Mouse (Mus musculus) midbrain, postnatal 0 days (tissue): ENCODE results near the gene Rora. TPM values are rescaled to one million over a fixed set of nuclear protein-coding genes. Genes with fewer than 3 reads are reported as not detected.
A peak's percentile ranks its signal among the peaks of the same experiment; 100 is the strongest.

Experiments
- ATAC-seq: fragments of 200-750 bp; cut with Nextera tagmentation; 2 replicates; pipeline ENCODE4 v1.8.0; 2017; ENCODE audit warnings: moderate number of reproducible peaks, mild to moderate bottlenecking, moderate TSS enrichment, moderate library complexity; ENCODE audit not compliant: low FRiP score
- DNase-seq: peaks from one replicate; pipeline ENCODE4 v3.0.0-alpha.2; 2015; ENCODE audit warnings: low spot score
- H3K27ac ChIP-seq: fragments of 300-500 bp; sonication (generic); 2 replicates; pipeline ENCODE4 v1.5.1; 2014; ENCODE audit warnings: low read depth, mild to moderate bottlenecking, low read length, mixed read lengths
- H3K27me3 ChIP-seq: fragments of 300-500 bp; sonication (generic); 2 replicates; pipeline ENCODE4 v1.6.1; 2014; ENCODE audit warnings: low read length, control low read depth, mixed read lengths; ENCODE audit not compliant: insufficient read depth
- H3K36me3 ChIP-seq: fragments of 300-500 bp; sonication (generic); 2 replicates; pipeline ENCODE4 v1.6.1; 2014; ENCODE audit warnings: low read length, control low read depth, mixed read lengths; ENCODE audit not compliant: insufficient read depth
- H3K4me1 ChIP-seq: fragments of 300-500 bp; sonication (generic); 2 replicates; pipeline ENCODE4 v1.6.1; 2014; ENCODE audit warnings: mild to moderate bottlenecking, control low read depth, antibody characterized with exemption, low read length, mixed read lengths; ENCODE audit not compliant: insufficient read depth
- H3K4me2 ChIP-seq: fragments of 300-500 bp; sonication (generic); 2 replicates; pipeline ENCODE4 v1.6.1; 2014; ENCODE audit warnings: low read depth, mild to moderate bottlenecking, low read length, mixed read lengths; ENCODE audit not compliant: poor library complexity, severe bottlenecking
- H3K4me3 ChIP-seq: fragments of 300-500 bp; sonication (generic); 2 replicates; pipeline ENCODE4 v1.5.1; 2014; ENCODE audit warnings: low read depth, mild to moderate bottlenecking, low read length, moderate library complexity
- H3K9ac ChIP-seq: fragments of 300-500 bp; sonication (generic); replicated peaks from 2 replicates; pipeline ENCODE4 v1.6.1; 2014; ENCODE audit warnings: mild to moderate bottlenecking, low read length, moderate library complexity, mixed read lengths; ENCODE audit not compliant: poor library complexity, severe bottlenecking
- H3K9me3 ChIP-seq: fragments of 300-500 bp; sonication (generic); 2 replicates; pipeline ENCODE4 v1.6.1; 2016; ENCODE audit warnings: low read length, control low read depth
- CTCF ChIP-seq: IDR thresholded peaks from 2 replicates; pipeline ENCODE4 v1.5.1; 2016; ENCODE audit warnings: antibody characterized with exemption, mild to moderate bottlenecking
- WGBS: fragments of 180-500 bp; shearing (Covaris S2); extraction: QIAGEN DNeasy Blood & Tissue Kit; methylation state at CpG from one replicate; pipeline ENCODE4 v1.1.7; 2014; 5-methylcytosine and 5-hydroxymethylcytosine counted together
- polyA plus RNA-seq: library from polyadenylated mRNA; unstranded; fragments of >200 nt; fragmentation: Nextera tagmentation; extraction: Ambion mirVana; gene quantifications from 2 replicates; pipeline ENCODE4 v1.2.1, GENCODE M21; 2015
- total RNA-seq: library from RNA; depleted of rRNA; stranded (reverse); fragments of >200 nt; gene quantifications from 2 replicates; pipeline ENCODE4 v1.2.3, GENCODE M21; 2014

Rora gene
- total and polyA plus RNA-seq, 2 experiments from 2014 or later, result 28.2 to 49.6 TPM

DNA sequence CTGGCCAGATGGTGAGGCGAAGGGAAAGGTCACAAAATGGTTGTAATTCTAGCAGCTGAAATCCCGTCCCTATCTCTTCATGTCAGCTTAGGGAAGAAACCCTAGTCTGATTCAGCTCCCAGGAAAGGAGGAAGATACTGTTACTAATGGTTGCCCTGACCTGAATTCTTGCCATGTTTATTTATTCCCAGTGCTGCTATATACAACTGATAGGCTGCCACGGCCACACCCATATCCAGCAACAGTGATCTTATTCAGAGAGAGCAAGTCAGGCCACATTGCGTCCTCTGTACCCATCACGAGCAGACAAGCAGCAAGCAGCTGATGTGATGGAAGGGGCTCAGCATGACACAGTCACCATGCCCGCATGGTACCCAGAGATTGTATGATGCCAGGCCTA is 150.6 kb downstream of the Rora start:
- Histone ChIP-seq H3K9ac (no peak overlapping the region), H3K27ac (no peak overlapping the region), H3K4me2 (no peak overlapping the region), H3K27me3 (no peaks in the 10 kb centered on the region), H3K9me3 (no peaks in the 10 kb centered on the region), H3K4me3 (no peak overlapping the region), H3K36me3 (no peaks in the 10 kb centered on the region), H3K4me1 (peaks cover 9% of the 10 kb centered on the region; the same call in 1 of the 2 replicates)
- ATAC-seq, result no peak
- DNase-seq, result no peak
- 82% methylated on average over 6 of the region's 6 CpGs for WGBS
- no peak for TF ChIP-seq CTCF

GRCm38 (mm10) chr9:68805776-68806175 is 152.2 kb downstream of the Rora start:
- no peak overlapping the region for H3K4me2 ChIP-seq
- no peak for DNase-seq
- 56% methylated on average over 5 of the region's 5 CpGs for WGBS

DNA sequence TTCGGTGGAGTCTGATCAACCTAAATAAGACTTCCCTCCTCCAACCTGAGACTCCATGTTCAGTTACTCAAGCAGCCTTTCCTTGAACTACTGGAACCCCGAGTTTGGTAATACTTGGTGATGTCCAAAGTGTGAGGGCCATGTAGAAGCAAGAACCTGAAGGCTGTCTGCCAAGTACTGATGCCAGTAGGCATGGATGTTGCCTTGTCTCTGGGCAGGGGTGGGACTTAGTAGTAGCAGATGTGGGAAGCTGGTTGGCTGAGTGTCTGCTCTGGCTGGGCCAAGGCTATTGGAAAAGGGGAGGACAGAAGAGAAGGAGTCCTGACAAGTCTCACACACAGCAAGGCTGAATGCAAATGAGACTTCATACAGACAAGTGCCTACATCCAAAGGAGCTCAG is 154.1 kb downstream of the Rora start:
- ATAC-seq (no peak), DNase-seq (no peak)
- H3K4me1 ChIP-seq, result peaks cover 9% of the 10 kb centered on the region; the same call in 1 of the 2 replicates
- H3K27ac ChIP-seq, result no peak overlapping the region
- no peak overlapping the region for H3K9ac ChIP-seq
- no peak overlapping the region for H3K4me2 ChIP-seq
- no peaks in the 10 kb centered on the region for H3K36me3 ChIP-seq
- no peaks in the 10 kb centered on the region for H3K27me3 ChIP-seq
- no peaks in the 10 kb centered on the region for H3K9me3 ChIP-seq
- TF ChIP-seq CTCF, result no peak
- H3K4me3 ChIP-seq, result no peak overlapping the region
- WGBS, result 90% methylated on average over 2 of the region's 2 CpGs

More at GRCm38 (mm10) chr9:68805776-68806175, 152.2 kb downstream of the Rora start:
- Histone ChIP-seq H3K27me3 (no peaks in the 10 kb centered on the region), H3K36me3 (no peaks in the 10 kb centered on the region), H3K27ac (peak overlapping the region; percentile 34), H3K4me3 (no peak overlapping the region), H3K4me1 (peaks cover 9% of the 10 kb centered on the region; the same call in 1 of the 2 replicates), H3K9ac (no peak overlapping the region), H3K9me3 (no peaks in the 10 kb centered on the region)
- ATAC-seq, result no peak
- TF ChIP-seq CTCF, result no peak; the same call in 1 of the 2 replicates

GRCm38 (mm10) chr9:68809536-68809935 is 155.9 kb downstream of the Rora start:
- 84% methylated on average over 5 of the region's 5 CpGs for WGBS
- H3K4me1 ChIP-seq, result peaks cover 9% of the 10 kb centered on the region; the same call in 1 of the 2 replicates
- H3K27ac ChIP-seq, result no peak overlapping the region
- TF ChIP-seq CTCF, result no peak
- H3K9me3 ChIP-seq, result no peaks in the 10 kb centered on the region
- no peak overlapping the region for H3K9ac ChIP-seq
- no peaks in the 10 kb centered on the region for H3K36me3 ChIP-seq
- no peak for DNase-seq
- H3K4me2 ChIP-seq, result no peak overlapping the region
- no peaks in the 10 kb centered on the region for H3K27me3 ChIP-seq
- no peak for ATAC-seq
- no peak overlapping the region for H3K4me3 ChIP-seq

DNA sequence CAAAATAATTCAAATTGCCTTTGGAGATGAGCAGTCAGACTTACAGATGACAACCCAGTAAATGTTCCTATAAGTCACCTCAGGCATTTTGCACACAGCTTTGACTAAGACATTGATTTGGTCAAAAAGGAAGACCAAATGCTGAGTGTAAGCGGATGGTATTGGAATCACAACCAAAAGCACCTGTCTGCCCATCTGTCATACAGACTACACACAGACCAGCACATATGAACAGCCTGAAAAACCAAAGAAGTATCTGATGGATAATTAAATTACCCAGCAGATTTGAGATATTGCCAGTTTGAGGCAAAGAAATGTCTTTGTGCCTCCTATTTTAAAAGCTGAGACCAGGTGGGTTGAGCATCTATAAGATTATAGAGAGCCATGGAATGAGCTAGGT is 161.1 kb downstream of the Rora start:
- no peak for TF ChIP-seq CTCF
- no peak overlapping the region for H3K9ac ChIP-seq
- H3K27ac ChIP-seq, result no peak overlapping the region
- ATAC-seq (no peak), DNase-seq (no peak)
- H3K4me2 ChIP-seq, result no peak overlapping the region
- no peak overlapping the region for H3K4me3 ChIP-seq
- H3K4me1 ChIP-seq, result no peaks in the 10 kb centered on the region
- no peaks in the 10 kb centered on the region for H3K27me3 ChIP-seq
- no peaks in the 10 kb centered on the region for H3K36me3 ChIP-seq
- WGBS, result 84% methylated on average over 1 of the region's 1 CpGs
- H3K9me3 ChIP-seq, result no peaks in the 10 kb centered on the region

- Histone ChIP-seq H3K27me3 (no peaks in the 10 kb centered on the region), H3K4me3 (no peak overlapping the region), H3K4me2 (no peak overlapping the region), H3K9ac (no peak overlapping the region), H3K9me3 (no peaks in the 10 kb centered on the region), H3K36me3 (no peaks in the 10 kb centered on the region), H3K4me1 (peaks cover 3% of the 10 kb centered on the region; the same call in 1 of the 2 replicates), H3K27ac (no peak overlapping the region)
- DNase-seq (no peak), ATAC-seq (no peak)
- TF ChIP-seq CTCF, result no peak
- 82% methylated on average over 9 of the region's 9 CpGs for WGBS
Observed at GRCm38 (mm10) chr9:68815877-68816276, 162.3 kb downstream of the Rora start.
